Mouse (Mus musculus): Measurements from ENCODE around the gene Wnt2b. TPM values are rescaled to one million over a fixed set of nuclear protein-coding genes. Genes with fewer than 3 reads are reported as not detected.

Gene Wnt2b
- polyA plus RNA-seq, 2 experiments, result 0.06 TPM; not detected in 1

- ATAC-seq (ENCODE audit: insufficient read depth) (no peak), DNase-seq (ENCODE audit: low read depth in 3 of 3, low spot score in 3 of 3) (no peak)
- H3K4me1 ChIP-seq (replicated peaks; ENCODE audit: control insufficient read depth in 2 of 2, insufficient read depth in 2 of 2, low read length in 1 of 2), result no peaks in the 10 kb centered on the region; a peak in 1 of 4 replicates
- H3K4me3 ChIP-seq (ENCODE audit: insufficient read depth in 1 of 2, low read depth in 2 of 2, low read length in 2 of 2), result no peak overlapping the region
- no peak overlapping the region for H3K9ac ChIP-seq (replicated peaks)
- no peak overlapping the region for H3K27ac ChIP-seq
- no peaks in the 10 kb centered on the region for H3K27me3 ChIP-seq (ENCODE audit: control insufficient read depth, insufficient read depth, low read length)
- no peaks in the 10 kb centered on the region for H3K36me3 ChIP-seq (replicated peaks; ENCODE audit: control insufficient read depth, insufficient read depth, low read depth)
- no peaks in the 10 kb centered on the region for H3K9me3 ChIP-seq (ENCODE audit: control insufficient read depth, low read length)
- WGBS (ENCODE audit: insufficient replicate concordance), result 66% methylated on average over 6 of the region's 6 CpGs
- no peak overlapping the region for H3K4me2 ChIP-seq (ENCODE audit: low read depth)
- TF ChIP-seq EP300 (IDR thresholded peaks at IDR 0.05; ENCODE audit: low read depth), result no peak
- no peak for TF ChIP-seq CTCF (IDR thresholded peaks at IDR 0.05; ENCODE audit: low read depth)
Measured at GRCm38 (mm10) chr3:104940691-104941090, 21.0 kb downstream of the Wnt2b start.

- no peaks in the 10 kb centered on the region for H3K27me3 ChIP-seq (ENCODE audit: control insufficient read depth, insufficient read depth, low read length)
Measured at GRCm38 (mm10) chr3:104938327-104938726, 23.4 kb downstream of the Wnt2b start.

GRCm38 (mm10) chr3:104937728-104938305 is 23.9 kb downstream of the Wnt2b start:
- TF ChIP-seq CTCF (IDR thresholded peaks at IDR 0.05; ENCODE audit: low read depth) (no peak), EP300 (IDR thresholded peaks at IDR 0.05; ENCODE audit: low read depth) (no peak)
- Histone ChIP-seq H3K4me2 (ENCODE audit: low read depth) (no peak overlapping the region), H3K27me3 (ENCODE audit: control insufficient read depth, insufficient read depth, low read length) (no peaks in the 10 kb centered on the region), H3K36me3 (replicated peaks; ENCODE audit: control insufficient read depth, insufficient read depth, low read depth) (no peaks in the 10 kb centered on the region; the same call in 1 of the 2 replicates), H3K9ac (replicated peaks) (no peak overlapping the region), H3K9me3 (ENCODE audit: control insufficient read depth, low read length) (no peaks in the 10 kb centered on the region), H3K4me3 (ENCODE audit: insufficient read depth in 1 of 2, low read depth in 2 of 2, low read length in 2 of 2) (no peak overlapping the region), H3K4me1 (replicated peaks; ENCODE audit: control insufficient read depth in 2 of 2, insufficient read depth in 2 of 2, low read length in 1 of 2) (no peaks in the 10 kb centered on the region; a peak in 1 of 4 replicates), H3K27ac (no peak overlapping the region)
- 65% methylated on average over 2 of the region's 2 CpGs for WGBS (ENCODE audit: insufficient replicate concordance)
- DNase-seq (ENCODE audit: low read depth in 3 of 3, low spot score in 3 of 3) (no peak), ATAC-seq (ENCODE audit: insufficient read depth) (no peak)

More at GRCm38 (mm10) chr3:104938327-104938726, 23.4 kb downstream of the Wnt2b start:
- H3K4me3 ChIP-seq (ENCODE audit: insufficient read depth in 1 of 2, low read depth in 2 of 2, low read length in 2 of 2), result no peak overlapping the region
- H3K4me2 ChIP-seq (ENCODE audit: low read depth), result no peak overlapping the region
- no peak for TF ChIP-seq EP300 (IDR thresholded peaks at IDR 0.05; ENCODE audit: low read depth)
- TF ChIP-seq CTCF (IDR thresholded peaks at IDR 0.05; ENCODE audit: low read depth), result no peak
- ATAC-seq (ENCODE audit: insufficient read depth) (no peak), DNase-seq (ENCODE audit: low read depth in 3 of 3, low spot score in 3 of 3) (no peak)
- WGBS (ENCODE audit: insufficient replicate concordance), result 42% methylated on average over 4 of the region's 4 CpGs
- no peaks in the 10 kb centered on the region; a peak in 1 of 4 replicates for H3K4me1 ChIP-seq (replicated peaks; ENCODE audit: control insufficient read depth in 2 of 2, insufficient read depth in 2 of 2, low read length in 1 of 2)
- H3K9me3 ChIP-seq (ENCODE audit: control insufficient read depth, low read length), result no peaks in the 10 kb centered on the region
- H3K27ac ChIP-seq, result no peak overlapping the region
- no peaks in the 10 kb centered on the region; the same call in 1 of the 2 replicates for H3K36me3 ChIP-seq (replicated peaks; ENCODE audit: control insufficient read depth, insufficient read depth, low read depth)
- no peak overlapping the region for H3K9ac ChIP-seq (replicated peaks)

- Histone ChIP-seq H3K36me3 (replicated peaks; ENCODE audit: control insufficient read depth, insufficient read depth, low read depth) (peaks cover 2% of the 10 kb centered on the region), H3K4me3 (ENCODE audit: insufficient read depth in 1 of 2, low read depth in 2 of 2, low read length in 2 of 2) (no peak overlapping the region), H3K9me3 (ENCODE audit: control insufficient read depth, low read length) (no peaks in the 10 kb centered on the region), H3K27me3 (ENCODE audit: control insufficient read depth, insufficient read depth, low read length) (no peaks in the 10 kb centered on the region), H3K27ac (no peak overlapping the region), H3K4me2 (ENCODE audit: low read depth) (no peak overlapping the region), H3K4me1 (replicated peaks; ENCODE audit: control insufficient read depth in 2 of 2, insufficient read depth in 2 of 2, low read length in 1 of 2) (no peaks in the 10 kb centered on the region), H3K9ac (replicated peaks) (no peak overlapping the region)
- 80% methylated on average over 6 of the region's 6 CpGs for WGBS (ENCODE audit: insufficient replicate concordance)
- no peak for DNase-seq (ENCODE audit: low read depth in 3 of 3, low spot score in 3 of 3)
- TF ChIP-seq CTCF (IDR thresholded peaks at IDR 0.05; ENCODE audit: low read depth) (no peak), EP300 (IDR thresholded peaks at IDR 0.05; ENCODE audit: low read depth) (no peak)
- ATAC-seq (ENCODE audit: insufficient read depth), result no peak
Measured at GRCm38 (mm10) chr3:104929385-104929784, 32.3 kb downstream of the Wnt2b start.

GRCm38 (mm10) chr3:104914986-104915385 is 46.7 kb downstream of the Wnt2b start:
- no peak for DNase-seq (ENCODE audit: low read depth in 3 of 3, low spot score in 3 of 3)
- Histone ChIP-seq H3K4me3 (ENCODE audit: insufficient read depth in 1 of 2, low read depth in 2 of 2, low read length in 2 of 2) (no peak overlapping the region), H3K27me3 (ENCODE audit: control insufficient read depth, insufficient read depth, low read length) (no peaks in the 10 kb centered on the region), H3K9me3 (ENCODE audit: control insufficient read depth, low read length) (no peaks in the 10 kb centered on the region), H3K36me3 (replicated peaks; ENCODE audit: control insufficient read depth, insufficient read depth, low read depth) (no peaks in the 10 kb centered on the region), H3K9ac (replicated peaks) (no peak overlapping the region), H3K4me2 (ENCODE audit: low read depth) (no peak overlapping the region), H3K27ac (no peak overlapping the region), H3K4me1 (replicated peaks; ENCODE audit: control insufficient read depth in 2 of 2, insufficient read depth in 2 of 2, low read length in 1 of 2) (no peaks in the 10 kb centered on the region)
- WGBS (ENCODE audit: insufficient replicate concordance), result 59% methylated on average over 3 of the region's 3 CpGs
- TF ChIP-seq EP300 (IDR thresholded peaks at IDR 0.05; ENCODE audit: low read depth) (no peak), CTCF (IDR thresholded peaks at IDR 0.05; ENCODE audit: low read depth) (no peak)
- no peak for ATAC-seq (ENCODE audit: insufficient read depth)

All from liver, embryonic 14.5 days (tissue).